Mouse (Mus musculus) lung, postnatal 0 days (tissue): ENCODE results near the gene Hist1h2bm.

ENCODE experiments used
- CTCF ChIP-seq: IDR thresholded peaks from 2 replicates; pipeline ENCODE4 v1.5.1; 2016; ENCODE audit warnings: antibody characterized with exemption, mild to moderate bottlenecking
- EP300 ChIP-seq: IDR thresholded peaks from 2 replicates; pipeline ENCODE4 v1.6.1; 2016; ENCODE audit warnings: antibody characterized with exemption, mild to moderate bottlenecking, control low read depth

GRCm38 (mm10) chr13:21710821-21711525 lies 10.9 kb upstream of the Hist1h2bm start:
- TF ChIP-seq CTCF (no peak), EP300 (no peak)
